Mouse (Mus musculus) olfactory bulb, adult 2 months (tissue): ENCODE measurements around the gene Kpna6.

Source experiments
- CTCF ChIP-seq: fragments of 200-500 bp; IDR thresholded peaks from 2 replicates; pipeline ENCODE4 v1.5.1; 2012; ENCODE audit warnings: low read depth, mild to moderate bottlenecking, low read length, moderate library complexity; ENCODE audit not compliant: insufficient read depth
- POLR2A ChIP-seq: fragments of 200-500 bp; IDR thresholded peaks from 2 replicates; pipeline ENCODE4 v1.6.1; 2012; ENCODE audit warnings: mild to moderate bottlenecking, low read depth, low read length, moderate library complexity; ENCODE audit not compliant: insufficient read depth

DNA sequence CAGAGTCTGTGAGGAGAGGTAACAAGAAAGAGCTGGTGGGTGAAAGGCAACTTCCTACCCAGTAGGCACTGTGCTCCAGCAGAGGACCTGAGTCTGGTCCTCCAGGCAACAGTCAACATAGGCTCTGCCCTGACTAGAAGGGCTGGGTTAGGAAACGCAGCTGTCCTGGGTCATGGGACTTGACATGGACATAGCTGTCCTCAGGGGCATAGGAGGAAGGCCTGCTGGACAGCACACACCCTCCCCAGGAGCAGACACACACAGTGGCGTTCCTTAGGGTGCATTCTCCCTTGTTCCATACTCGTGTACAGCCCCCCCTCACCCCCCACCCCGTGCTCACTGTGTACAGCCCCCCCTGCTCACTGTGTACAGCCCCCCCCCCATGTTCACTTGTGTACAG, 62.1 kb downstream of the Kpna6 start:
- no peak for TF ChIP-seq CTCF
- TF ChIP-seq POLR2A, result no peak
